In genomic region chr11:101334023-101334422, GRCm38 (mm10) we compare ENCODE assay signal across 19 mouse cellular contexts. TPM values are rescaled to one million over a fixed set of nuclear protein-coding genes. Genes with fewer than 3 reads are reported as not detected.
DNase-seq lines count a peak whose midpoint lies in the region; ATAC-seq lines count a peak whose summit lies in the region.
"Had no signal": no experiment of that assay in that cellular context is flagged by ENCODE, and none has a peak within 500 bp of the region (broad histone marks: within the 10 kb centered on the region; RNA-seq: fewer than 3 reads in every experiment).

No protein-coding gene starts in this region.

- H3K4me1 ChIP-seq in heart, embryonic 14.5 days (ENCODE audit: control insufficient read depth in 2 of 2, insufficient read depth in 2 of 2, low read length in 2 of 2): peaks cover 10% of the 10 kb centered on the region in 2 experiments
- peaks cover 13% of the 10 kb centered on the region for H3K4me1 ChIP-seq in midbrain, embryonic 11.5 days (ENCODE audit: control insufficient read depth, insufficient read depth, low read length)
- peaks cover 13% of the 10 kb centered on the region; the same call in 1 of the 2 replicates for H3K4me1 ChIP-seq in midbrain, embryonic 14.5 days (ENCODE audit: control insufficient read depth, insufficient read depth, low read length)
- peaks cover 13% of the 10 kb centered on the region for H3K4me1 ChIP-seq in intestine, embryonic 15.5 days (replicated peaks)
- peaks cover 20% of the 10 kb centered on the region for H3K4me1 ChIP-seq in stomach, embryonic 16.5 days (ENCODE audit: control insufficient read depth, insufficient read depth, low read length)

- no peak overlapping the region for H3K4me3 ChIP-seq in heart, embryonic 14.5 days (ENCODE audit: control insufficient read depth in 1 of 2, insufficient read depth in 1 of 2, low read depth in 1 of 2, low read length in 2 of 2)
- no peak overlapping the region for H3K4me3 ChIP-seq in midbrain, embryonic 11.5 days (ENCODE audit: low read depth, low read length)
- H3K4me3 ChIP-seq in midbrain, embryonic 14.5 days (replicated peaks; ENCODE audit: low read depth, low read length): no peak overlapping the region
- no peak overlapping the region for H3K4me3 ChIP-seq in intestine, embryonic 15.5 days (replicated peaks)
- H3K4me3 ChIP-seq in stomach, embryonic 16.5 days (replicated peaks; ENCODE audit: low read length): peak overlapping the region; percentile 24
- H3K4me3 ChIP-seq: heart, embryonic 13.5 days; limb, embryonic 15.5 days; megakaryocyte, embryonic 14.5 days had no signal

- H3K4me2 ChIP-seq in heart, embryonic 14.5 days (ENCODE audit: low read length): peak overlapping the region; percentile 12; the same call in 1 of the 2 replicates
- no peak overlapping the region for H3K4me2 ChIP-seq in midbrain, embryonic 11.5 days
- no peak overlapping the region for H3K4me2 ChIP-seq in midbrain, embryonic 14.5 days (ENCODE audit: low read length)
- peak overlapping the region; percentile 35 for H3K4me2 ChIP-seq in intestine, embryonic 15.5 days (replicated peaks)
- peak overlapping the region; percentile 31; the same call in 1 of the 2 replicates for H3K4me2 ChIP-seq in stomach, embryonic 16.5 days (ENCODE audit: low read depth, low read length)
- H3K4me2 ChIP-seq: heart, embryonic 13.5 days; limb, embryonic 15.5 days had no signal

- H3K27ac ChIP-seq in heart, embryonic 14.5 days (replicated peaks in 1 of 2; ENCODE audit: control insufficient read depth in 1 of 2, insufficient read depth in 1 of 2, low read depth in 2 of 2, low read length in 2 of 2): no peak overlapping the region
- H3K27ac ChIP-seq in midbrain, embryonic 11.5 days (ENCODE audit: low read depth, low read length): no peak overlapping the region
- H3K27ac ChIP-seq in midbrain, embryonic 14.5 days (replicated peaks; ENCODE audit: low read depth, low read length): no peak overlapping the region
- no peak overlapping the region for H3K27ac ChIP-seq in intestine, embryonic 15.5 days
- no peak overlapping the region for H3K27ac ChIP-seq in stomach, embryonic 16.5 days (ENCODE audit: low read length)
- H3K27ac ChIP-seq: heart, embryonic 13.5 days; limb, embryonic 15.5 days had no signal

- 53% methylated on average over 10 of the region's 10 CpGs for WGBS in heart, embryonic 14.5 days
- 17% methylated on average over 10 of the region's 10 CpGs for WGBS in midbrain, embryonic 11.5 days
- 13% methylated on average over 10 of the region's 10 CpGs for WGBS in midbrain, embryonic 14.5 days
- 52% methylated on average over 10 of the region's 10 CpGs for WGBS in intestine, embryonic 15.5 days
- 47% methylated on average over 10 of the region's 10 CpGs for WGBS in stomach, embryonic 16.5 days

- no peaks in the 10 kb centered on the region for H3K27me3 ChIP-seq in heart, embryonic 14.5 days (ENCODE audit: control insufficient read depth, insufficient read depth, low read length)
- no peaks in the 10 kb centered on the region for H3K27me3 ChIP-seq in midbrain, embryonic 11.5 days (ENCODE audit: control insufficient read depth, insufficient read depth, low read length)
- H3K27me3 ChIP-seq in midbrain, embryonic 14.5 days (ENCODE audit: control insufficient read depth, insufficient read depth, low read length): no peaks in the 10 kb centered on the region
- no peaks in the 10 kb centered on the region for H3K27me3 ChIP-seq in intestine, embryonic 15.5 days (replicated peaks)
- no peaks in the 10 kb centered on the region for H3K27me3 ChIP-seq in stomach, embryonic 16.5 days (ENCODE audit: control insufficient read depth, insufficient read depth, low read length)
- H3K27me3 ChIP-seq: heart, embryonic 13.5 days; limb, embryonic 15.5 days had no signal

- no peaks in the 10 kb centered on the region for H3K9me3 ChIP-seq in heart, embryonic 14.5 days (ENCODE audit: control insufficient read depth, low read length)
- H3K9me3 ChIP-seq in midbrain, embryonic 11.5 days (ENCODE audit: control insufficient read depth, low read length): no peaks in the 10 kb centered on the region
- H3K9me3 ChIP-seq in midbrain, embryonic 14.5 days (ENCODE audit: control insufficient read depth, low read length): no peaks in the 10 kb centered on the region
- no peaks in the 10 kb centered on the region for H3K9me3 ChIP-seq in intestine, embryonic 15.5 days
- no peaks in the 10 kb centered on the region for H3K9me3 ChIP-seq in stomach, embryonic 16.5 days (replicated peaks; ENCODE audit: control insufficient read depth, low read length)
- H3K9me3 ChIP-seq: heart, embryonic 13.5 days; limb, embryonic 15.5 days; megakaryocyte, embryonic 14.5 days had no signal

- no peak for DNase-seq in heart, adult 8-10 months (ENCODE audit: low spot score)
- peak; percentile 81 for DNase-seq in midbrain, embryonic 11.5 days (ENCODE audit: low spot score, missing footprints)
- DNase-seq in midbrain, embryonic 14.5 days: no peak
- no peak for DNase-seq in kidney, postnatal 25 days
- DNase-seq in left cerebral cortex, adult 8-10 months (ENCODE audit: low spot score in 2 of 2): no peak
- DNase-seq: cerebellum, postnatal 36 days; kidney, postnatal 4 days; layer of hippocampus, postnatal 36 days; lung, adult 2 months; right cerebral cortex, postnatal 14 days; thymus, adult 2 months had no signal

- H3K9ac ChIP-seq in heart, embryonic 14.5 days (ENCODE audit: low read length): no peak overlapping the region
- H3K9ac ChIP-seq in midbrain, embryonic 11.5 days (ENCODE audit: low read length): 0 out of 2 replicates have a peak overlapping the region, but pooled peaks have one; percentile 20
- no peak overlapping the region for H3K9ac ChIP-seq in midbrain, embryonic 14.5 days (replicated peaks; ENCODE audit: low read length)
- no peak overlapping the region for H3K9ac ChIP-seq in intestine, embryonic 15.5 days
- H3K9ac ChIP-seq in stomach, embryonic 16.5 days (ENCODE audit: low read length): no peak overlapping the region
- H3K9ac ChIP-seq: heart, embryonic 13.5 days; limb, embryonic 15.5 days had no signal

- no peaks in the 10 kb centered on the region for H3K36me3 ChIP-seq in heart, embryonic 14.5 days (ENCODE audit: control insufficient read depth, insufficient read depth, low read length)
- no peaks in the 10 kb centered on the region for H3K36me3 ChIP-seq in midbrain, embryonic 11.5 days (ENCODE audit: control insufficient read depth, insufficient read depth, low read length)
- no peaks in the 10 kb centered on the region for H3K36me3 ChIP-seq in midbrain, embryonic 14.5 days (ENCODE audit: control insufficient read depth, insufficient read depth, low read length)
- H3K36me3 ChIP-seq in intestine, embryonic 15.5 days: no peaks in the 10 kb centered on the region
- no peaks in the 10 kb centered on the region for H3K36me3 ChIP-seq in stomach, embryonic 16.5 days (ENCODE audit: control insufficient read depth, insufficient read depth, low read length)
- H3K36me3 ChIP-seq: heart, embryonic 13.5 days; limb, embryonic 15.5 days had no signal

- no peak for ATAC-seq in heart, embryonic 14.5 days (ENCODE audit: insufficient number of reproducible peaks, insufficient read depth, low FRiP score, low read depth)
- no peak for ATAC-seq in midbrain, embryonic 11.5 days (ENCODE audit: low FRiP score)
- ATAC-seq in midbrain, embryonic 14.5 days (ENCODE audit: low FRiP score, low TSS enrichment): no peak
- no peak for ATAC-seq in intestine, embryonic 15.5 days
- no peak for ATAC-seq in stomach, embryonic 16.5 days (ENCODE audit: insufficient read depth, low FRiP score)
- ATAC-seq: forebrain, embryonic 14.5 days had no signal

RNA-seq across cellular contexts. Expression of gene Aoc3, which starts 3.6 kb away (rescaled TPM):
- 1.4 and 1.9 TPM in 2 replicates for polyA plus RNA-seq in heart, embryonic 14.5 days (2014; fragmentation: Nextera tagmentation; extraction: Ambion mirVana)
- 1 to 10 TPM; 7.1 to 9.2 (median 8.5) TPM for total RNA-seq in heart, adult 8-10 months (2022)
- polyA plus RNA-seq in midbrain, embryonic 11.5 days (2014; fragmentation: Nextera tagmentation; extraction: Ambion mirVana): not detected in 2 replicates
- 0.04 TPM in 1 of 2 replicates, not detected in the other for polyA plus RNA-seq in midbrain, embryonic 14.5 days (2014; fragmentation: Nextera tagmentation; extraction: Ambion mirVana)
- 2.1 and 2.7 TPM in 2 replicates for polyA plus RNA-seq in intestine, embryonic 15.5 days (2015; fragmentation: Nextera tagmentation; extraction: Ambion mirVana)
- polyA plus RNA-seq in stomach, embryonic 16.5 days (2015; fragmentation: Nextera tagmentation; extraction: Ambion mirVana): 3.5 TPM in 2 replicates
- total RNA-seq in left cerebral cortex, adult 8-10 months (2022): under 1 TPM; 0.39 to 0.75 (median 0.59) TPM

RNA-seq across cellular contexts. Expression of gene Aoc2, which starts 9.2 kb away (rescaled TPM):
- 0.55 and 0.84 TPM in 2 replicates for polyA plus RNA-seq in heart, embryonic 14.5 days (2014; fragmentation: Nextera tagmentation; extraction: Ambion mirVana)
- total RNA-seq in heart, adult 8-10 months (2022): 1 to 10 TPM; 1.4 to 1.9 (median 1.7) TPM
- polyA plus RNA-seq in midbrain, embryonic 11.5 days (2014; fragmentation: Nextera tagmentation; extraction: Ambion mirVana): 1.3 and 1.4 TPM in 2 replicates
- polyA plus RNA-seq in midbrain, embryonic 14.5 days (2014; fragmentation: Nextera tagmentation; extraction: Ambion mirVana): 1.3 and 1.7 TPM in 2 replicates
- 1.2 and 1.3 TPM in 2 replicates for polyA plus RNA-seq in intestine, embryonic 15.5 days (2015; fragmentation: Nextera tagmentation; extraction: Ambion mirVana)
- polyA plus RNA-seq in stomach, embryonic 16.5 days (2015; fragmentation: Nextera tagmentation; extraction: Ambion mirVana): 0.97 and 1.4 TPM in 2 replicates
- 1 to 10 TPM; 3.8 to 5.3 (median 4.7) TPM for total RNA-seq in left cerebral cortex, adult 8-10 months (2022)

RNA-seq across cellular contexts. Expression of gene Psme3, which starts 18.0 kb away (rescaled TPM):
- polyA plus RNA-seq in heart, embryonic 14.5 days (2014; fragmentation: Nextera tagmentation; extraction: Ambion mirVana): 62.5 and 66.5 TPM in 2 replicates
- 10 to 100 TPM; 66.4 to 85.0 (median 73.6) TPM for total RNA-seq in heart, adult 8-10 months (2022)
- polyA plus RNA-seq in midbrain, embryonic 11.5 days (2014; fragmentation: Nextera tagmentation; extraction: Ambion mirVana): 146 and 154 TPM in 2 replicates
- 101 and 103 TPM in 2 replicates for polyA plus RNA-seq in midbrain, embryonic 14.5 days (2014; fragmentation: Nextera tagmentation; extraction: Ambion mirVana)
- polyA plus RNA-seq in intestine, embryonic 15.5 days (2015; fragmentation: Nextera tagmentation; extraction: Ambion mirVana): 137 and 147 TPM in 2 replicates
- polyA plus RNA-seq in stomach, embryonic 16.5 days (2015; fragmentation: Nextera tagmentation; extraction: Ambion mirVana): 98.2 and 107 TPM in 2 replicates
- 100 to 1,000 TPM; 108 to 132 (median 125) TPM for total RNA-seq in left cerebral cortex, adult 8-10 months (2022)

RNA-seq across cellular contexts. Expression of gene Becn1, which starts 31.9 kb away (rescaled TPM):
- 134 and 149 TPM in 2 replicates for polyA plus RNA-seq in heart, embryonic 14.5 days (2014; fragmentation: Nextera tagmentation; extraction: Ambion mirVana)
- 100 to 1,000 TPM in 2 of 4 experiments, 10 to 100 TPM in 2; 78.6 to 116 (median 100) TPM for total RNA-seq in heart, adult 8-10 months (2022)
- 163 and 179 TPM in 2 replicates for polyA plus RNA-seq in midbrain, embryonic 11.5 days (2014; fragmentation: Nextera tagmentation; extraction: Ambion mirVana)
- polyA plus RNA-seq in midbrain, embryonic 14.5 days (2014; fragmentation: Nextera tagmentation; extraction: Ambion mirVana): 148 and 193 TPM in 2 replicates
- 132 and 143 TPM in 2 replicates for polyA plus RNA-seq in intestine, embryonic 15.5 days (2015; fragmentation: Nextera tagmentation; extraction: Ambion mirVana)
- 143 and 147 TPM in 2 replicates for polyA plus RNA-seq in stomach, embryonic 16.5 days (2015; fragmentation: Nextera tagmentation; extraction: Ambion mirVana)
- 100 to 1,000 TPM; 178 to 237 (median 199) TPM for total RNA-seq in left cerebral cortex, adult 8-10 months (2022)

RNA-seq across cellular contexts. Expression of gene G6pc, which starts 33.3 kb away (rescaled TPM):
- not detected in 2 replicates for polyA plus RNA-seq in heart, embryonic 14.5 days (2014; fragmentation: Nextera tagmentation; extraction: Ambion mirVana)
- not detected for total RNA-seq in heart, adult 8-10 months (2022)
- not detected in 2 replicates for polyA plus RNA-seq in midbrain, embryonic 11.5 days (2014; fragmentation: Nextera tagmentation; extraction: Ambion mirVana)
- polyA plus RNA-seq in midbrain, embryonic 14.5 days (2014; fragmentation: Nextera tagmentation; extraction: Ambion mirVana): not detected in 2 replicates
- 0.30 and 0.39 TPM in 2 replicates for polyA plus RNA-seq in intestine, embryonic 15.5 days (2015; fragmentation: Nextera tagmentation; extraction: Ambion mirVana)
- polyA plus RNA-seq in stomach, embryonic 16.5 days (2015; fragmentation: Nextera tagmentation; extraction: Ambion mirVana): 0.09 and 0.15 TPM in 2 replicates
- total RNA-seq in left cerebral cortex, adult 8-10 months (2022): not detected
- total RNA-seq: layer of hippocampus, postnatal 36 days had no signal
- polyA plus RNA-seq: forebrain, embryonic 14.5 days; heart, embryonic 13.5 days; intestine, embryonic 14.5 days; limb, embryonic 15.5 days had no signal

Comparison
In these comparisons a context has a peak if more than half of its experiments do, and no peak if none do; other contexts are left out.
1. H3K4me2 ChIP-seq: peak in heart, embryonic 14.5 days (single experiment), intestine, embryonic 15.5 days (single experiment) and stomach, embryonic 16.5 days (single experiment); none in midbrain, embryonic 11.5 days (single experiment) and midbrain, embryonic 14.5 days (single experiment).